Mouse (Mus musculus) pancreas, adult 10 weeks (tissue): ENCODE measurements around the gene Nfxl1. TPM values are rescaled to one million over a fixed set of nuclear protein-coding genes. Genes with fewer than 3 reads are reported as not detected.

ENCODE experiments used
- polyA plus RNA-seq: library from polyadenylated mRNA; stranded (reverse); fragments of 350-450 nt; fragmentation: Illumina TruSeq; extraction: RNeasy Lipid Tissue Mini Kit (QIAGEN cat#74804); gene quantifications from one replicate; pipeline ENCODE4 v1.2.3, GENCODE M21; 2015; ENCODE audit warnings: low read depth, low replicate concordance; ENCODE audit not compliant: insufficient read depth

The Nfxl1 gene
- 17.7 TPM for polyA plus RNA-seq

GRCm38 (mm10) chr5:72559544-72560049, at the start of gene Nfxl1:
Nfxl1 (minus strand) TSS chr5:72559684.

GRCm38 (mm10) chr5:72587192-72587681, 27.8 kb upstream of the Nfxl1 start, which contains the start of gene Gm5868:
Gm5868 (minus strand) TSS chr5:72587551.

GRCm38 (mm10) chr5:72580970-72581332, 21.5 kb upstream of the Nfxl1 start, which contains the start of gene Zar1:
Zar1 (minus strand) TSS chr5:72581254.

GRCm38 (mm10) chr5:72503531-72504523, 55.7 kb downstream of the Nfxl1 start, which contains the start of gene Corin:
Corin (minus strand) TSS chr5:72504473.

Other genes starting within 250 kb of the Nfxl1 start
- gene Corin, start 55.2 kb downstream of the Nfxl1 start, polyA plus RNA-seq = 0.33 TPM
- not detected for gene Zar1, start 21.6 kb upstream of the Nfxl1 start, polyA plus RNA-seq
- gene Gm5868, start 27.9 kb upstream of the Nfxl1 start, polyA plus RNA-seq = not detected
- not detected for gene Cnga1, start 84.6 kb upstream of the Nfxl1 start, polyA plus RNA-seq
- 2.0 TPM for gene Nipal1, start 88.1 kb upstream of the Nfxl1 start, polyA plus RNA-seq
- gene Txk, start 193.1 kb upstream of the Nfxl1 start, polyA plus RNA-seq = not detected